Mouse (Mus musculus) hindbrain, embryonic 11.5 days (tissue): ENCODE measurements around the gene Pnliprp1. TPM values are rescaled to one million over a fixed set of nuclear protein-coding genes. Genes with fewer than 3 reads are reported as not detected.

ENCODE experiments used
- ATAC-seq: fragments of 200-750 bp; cut with Nextera tagmentation; 2 replicates; pipeline ENCODE4 v1.8.0; 2017; ENCODE audit warnings: mild to moderate bottlenecking, moderate TSS enrichment, moderate library complexity; ENCODE audit not compliant: low FRiP score
- DNase-seq: peaks from one replicate; pipeline ENCODE4 v3.0.0-alpha.2; 2015; ENCODE audit warnings: low spot score
- H3K27ac ChIP-seq: fragments of 300-500 bp; sonication (generic); 2 replicates; pipeline ENCODE4 v1.5.1; 2014; ENCODE audit warnings: mild to moderate bottlenecking, low read depth, low read length
- H3K27me3 ChIP-seq: fragments of 300-500 bp; sonication (generic); 2 replicates; pipeline ENCODE4 v1.6.1; 2014; ENCODE audit warnings: mild to moderate bottlenecking, low read length, moderate library complexity, mixed read lengths; ENCODE audit not compliant: control insufficient read depth, insufficient read depth
- H3K36me3 ChIP-seq: fragments of 300-500 bp; sonication (generic); 2 replicates; pipeline ENCODE4 v1.6.1; 2014; ENCODE audit warnings: mild to moderate bottlenecking, low read length, moderate library complexity, mixed read lengths; ENCODE audit not compliant: control insufficient read depth, insufficient read depth
- H3K4me1 ChIP-seq: fragments of 300-500 bp; sonication (generic); replicated peaks from 2 replicates; pipeline ENCODE4 v1.6.1; 2014; ENCODE audit warnings: low read length, mixed read lengths; ENCODE audit not compliant: control insufficient read depth, insufficient read depth
- H3K4me2 ChIP-seq: fragments of 300-500 bp; sonication (generic); replicated peaks from 2 replicates; pipeline ENCODE4 v1.6.1; 2014; ENCODE audit warnings: mild to moderate bottlenecking, low read depth, low read length
- H3K4me3 ChIP-seq: fragments of 300-500 bp; sonication (generic); 2 replicates; pipeline ENCODE4 v1.5.1; 2014; ENCODE audit warnings: low read depth, low read length
- H3K9ac ChIP-seq: fragments of 300-500 bp; sonication (generic); 2 replicates; pipeline ENCODE4 v1.6.1; 2014; ENCODE audit warnings: low read depth, low read length
- H3K9me3 ChIP-seq: fragments of 300-500 bp; sonication (generic); 2 replicates; pipeline ENCODE4 v1.6.1; 2016; ENCODE audit warnings: low read length; ENCODE audit not compliant: control insufficient read depth
- WGBS: fragments of 180-500 bp; shearing (Covaris S2); extraction: QIAGEN DNeasy Blood & Tissue Kit; methylation state at CpG from one replicate; pipeline ENCODE4 v1.1.7; 2014; 5-methylcytosine and 5-hydroxymethylcytosine counted together
- polyA plus RNA-seq: library from polyadenylated mRNA; unstranded; fragments of >200 nt; fragmentation: Nextera tagmentation; extraction: Ambion mirVana; gene quantifications from 2 replicates; pipeline ENCODE4 v1.2.1, GENCODE M21; 2014

Pnliprp1 gene
- polyA plus RNA-seq: 0.18 TPM in 1 of 2 replicates, not detected in the other

DNA sequence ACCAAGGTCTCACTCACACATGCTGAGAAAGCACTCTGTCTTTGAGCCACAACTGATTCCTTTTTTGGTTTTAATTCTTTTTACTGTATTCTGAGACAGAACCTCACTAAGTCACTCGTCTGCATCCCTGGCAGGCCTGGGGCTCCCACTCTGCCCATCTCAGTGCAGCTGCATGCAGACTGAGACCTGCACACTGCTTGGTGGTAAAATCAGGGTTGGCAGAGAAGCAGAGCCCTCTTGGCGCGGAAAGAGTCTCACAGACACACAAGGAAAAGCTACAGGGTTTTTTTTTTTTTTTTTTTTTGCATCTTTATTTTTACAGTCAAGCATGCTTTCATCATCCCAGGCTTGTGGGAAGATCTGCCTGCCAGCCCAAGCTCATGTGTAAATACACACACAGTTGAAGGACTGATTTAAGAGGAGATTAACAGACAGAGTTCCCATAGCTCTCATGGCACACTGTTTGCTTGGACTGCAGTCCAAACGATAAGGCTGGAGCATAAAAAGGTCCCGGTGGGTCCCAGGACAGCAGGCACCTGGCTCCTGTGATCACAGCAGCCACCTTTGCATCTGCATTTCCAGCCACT lies at the start of gene Pnliprp1:
Pnliprp1 (plus strand) TSS at position 443 of the 587 bp plus-strand sequence.
- 67% methylated on average over 5 of the region's 5 CpGs for WGBS
- ATAC-seq: no peak
- Histone ChIP-seq H3K4me2 (no peak within 1 kb of the TSS), H3K27ac (no peak within 1 kb of the TSS), H3K4me3 (no peak within 1 kb of the TSS), H3K9ac (no peak within 1 kb of the TSS), H3K9me3 (no peaks in the 10 kb centered on the region), H3K27me3 (no peaks in the 10 kb centered on the region), H3K36me3 (no peaks in the 10 kb centered on the region), H3K4me1 (no peaks in the 10 kb centered on the region)
- DNase-seq: no peak

- H3K27ac ChIP-seq: no peak overlapping the region
- no peaks in the 10 kb centered on the region for H3K4me1 ChIP-seq
- no peaks in the 10 kb centered on the region for H3K9me3 ChIP-seq
- no peak overlapping the region for H3K4me2 ChIP-seq
- DNase-seq: no peak
- no peaks in the 10 kb centered on the region for H3K36me3 ChIP-seq
- H3K4me3 ChIP-seq: no peak overlapping the region
- no peak overlapping the region for H3K9ac ChIP-seq
- H3K27me3 ChIP-seq: no peaks in the 10 kb centered on the region
- WGBS: 92% methylated on average over 1 of the region's 1 CpGs
- ATAC-seq: no peak
Observed at GRCm38 (mm10) chr19:58688933-58689332, 39.8 kb upstream of the Pnliprp1 start.

DNA sequence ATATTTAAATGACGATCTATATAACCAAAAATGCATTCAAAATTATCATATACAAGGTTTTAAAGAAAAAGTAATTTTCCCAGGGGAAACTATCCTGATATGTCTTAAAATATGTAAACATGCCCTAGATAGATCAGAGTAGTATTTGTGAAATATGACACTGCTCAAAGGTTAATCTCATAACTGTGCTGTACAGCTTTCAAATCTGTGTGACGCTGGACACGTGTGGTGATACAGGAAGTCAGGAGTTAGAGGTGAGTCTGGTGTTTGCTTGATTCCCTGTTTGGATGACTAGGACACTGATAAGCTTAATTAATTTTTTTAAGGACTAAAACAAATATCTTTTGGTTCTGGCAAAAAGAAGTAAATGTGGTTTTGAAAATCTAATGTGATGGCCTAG lies 33.4 kb upstream of the Pnliprp1 start:
- WGBS: 82% methylated on average over 3 of the region's 3 CpGs
- ATAC-seq (no peak), DNase-seq (no peak)
- no peak overlapping the region for H3K27ac ChIP-seq
- H3K36me3 ChIP-seq: no peaks in the 10 kb centered on the region
- no peak overlapping the region for H3K9ac ChIP-seq
- no peak overlapping the region for H3K4me3 ChIP-seq
- H3K9me3 ChIP-seq: no peaks in the 10 kb centered on the region
- H3K4me2 ChIP-seq: no peak overlapping the region
- no peaks in the 10 kb centered on the region for H3K27me3 ChIP-seq
- no peaks in the 10 kb centered on the region for H3K4me1 ChIP-seq

DNA sequence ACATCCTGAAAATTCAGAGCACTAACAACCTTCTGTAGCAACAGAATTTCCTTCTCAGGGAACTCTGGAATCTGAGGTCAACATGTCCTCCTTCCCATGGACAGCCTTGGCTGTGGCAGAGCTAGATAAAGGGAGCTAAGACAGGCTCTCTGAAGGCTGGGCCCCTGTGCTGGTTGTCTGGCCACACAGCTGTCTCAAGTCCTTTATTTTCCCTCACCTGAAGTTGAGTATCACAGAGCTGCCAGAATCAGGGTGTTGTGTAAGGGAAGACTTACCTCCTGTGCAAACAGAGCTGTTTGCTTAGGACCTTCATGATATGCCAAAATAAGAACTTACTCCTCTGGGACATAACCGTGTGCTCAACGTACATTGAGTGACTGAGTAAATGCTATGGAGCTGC lies 32.5 kb upstream of the Pnliprp1 start:
- no peaks in the 10 kb centered on the region for H3K9me3 ChIP-seq
- no peak overlapping the region for H3K9ac ChIP-seq
- no peaks in the 10 kb centered on the region for H3K4me1 ChIP-seq
- ATAC-seq (no peak), DNase-seq (no peak)
- no peak overlapping the region for H3K4me2 ChIP-seq
- no peak overlapping the region for H3K4me3 ChIP-seq
- H3K36me3 ChIP-seq: no peaks in the 10 kb centered on the region
- 74% methylated on average over 2 of the region's 2 CpGs for WGBS
- no peaks in the 10 kb centered on the region for H3K27me3 ChIP-seq
- H3K27ac ChIP-seq: no peak overlapping the region

DNA sequence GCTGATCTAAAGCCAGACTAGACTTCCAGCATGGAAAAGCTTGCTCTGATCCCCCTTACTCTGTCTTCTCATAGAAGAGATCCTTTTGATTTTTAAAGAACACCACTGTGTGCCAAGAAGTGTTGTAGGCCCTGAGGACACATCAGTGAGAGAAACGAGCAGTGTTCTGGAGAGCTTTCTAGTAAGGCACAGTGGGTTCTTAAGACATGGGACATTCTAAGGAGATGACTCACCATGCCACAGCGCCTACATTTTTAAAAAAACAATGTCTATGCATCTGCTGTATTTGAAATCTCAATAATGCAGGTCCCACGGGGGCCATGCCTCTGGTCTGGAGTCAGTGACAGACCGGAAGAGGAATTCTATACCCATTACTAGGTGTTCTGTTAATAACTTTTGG lies 24.1 kb upstream of the Pnliprp1 start:
- no peak overlapping the region for H3K27ac ChIP-seq
- 91% methylated on average over 4 of the region's 4 CpGs for WGBS
- H3K4me3 ChIP-seq: no peak overlapping the region
- ATAC-seq (no peak), DNase-seq (no peak)
- H3K4me1 ChIP-seq: no peaks in the 10 kb centered on the region
- H3K27me3 ChIP-seq: no peaks in the 10 kb centered on the region
- H3K36me3 ChIP-seq: no peaks in the 10 kb centered on the region
- no peak overlapping the region for H3K4me2 ChIP-seq
- H3K9ac ChIP-seq: no peak overlapping the region
- H3K9me3 ChIP-seq: no peaks in the 10 kb centered on the region

GRCm38 (mm10) chr19:58708611-58709010 lies 20.1 kb upstream of the Pnliprp1 start:
- WGBS: 68% methylated on average over 3 of the region's 3 CpGs
- Histone ChIP-seq H3K27ac (no peak overlapping the region), H3K4me1 (no peaks in the 10 kb centered on the region), H3K9me3 (no peaks in the 10 kb centered on the region), H3K36me3 (no peaks in the 10 kb centered on the region), H3K4me2 (no peak overlapping the region), H3K9ac (no peak overlapping the region), H3K27me3 (no peaks in the 10 kb centered on the region), H3K4me3 (no peak overlapping the region)
- DNase-seq (no peak), ATAC-seq (no peak)

DNA sequence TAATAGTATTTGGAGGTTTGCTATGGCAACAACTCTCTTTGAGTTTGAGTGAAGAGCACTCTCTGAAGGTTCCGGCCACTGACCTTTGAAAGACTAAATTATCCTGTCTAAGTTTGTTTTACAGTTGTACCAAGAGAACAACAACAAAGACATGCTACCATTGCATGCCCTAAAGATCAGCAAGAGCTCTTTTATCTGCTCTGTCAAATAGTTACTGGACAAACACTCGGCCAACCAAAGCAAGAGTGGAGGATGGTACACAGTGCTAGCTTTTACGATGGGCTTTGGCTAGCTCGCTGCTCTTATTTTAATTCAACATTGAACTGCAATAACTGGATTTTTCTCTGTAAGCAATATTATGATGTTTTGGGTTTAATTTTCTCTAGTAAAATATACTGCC lies 10.8 kb upstream of the Pnliprp1 start:
- Histone ChIP-seq H3K27me3 (no peaks in the 10 kb centered on the region), H3K9me3 (no peaks in the 10 kb centered on the region), H3K4me2 (no peak overlapping the region), H3K9ac (no peak overlapping the region), H3K4me1 (no peaks in the 10 kb centered on the region), H3K27ac (no peak overlapping the region), H3K36me3 (no peaks in the 10 kb centered on the region), H3K4me3 (no peak overlapping the region)
- ATAC-seq (no peak), DNase-seq (no peak)
- WGBS: 81% methylated on average over 4 of the region's 4 CpGs

DNA sequence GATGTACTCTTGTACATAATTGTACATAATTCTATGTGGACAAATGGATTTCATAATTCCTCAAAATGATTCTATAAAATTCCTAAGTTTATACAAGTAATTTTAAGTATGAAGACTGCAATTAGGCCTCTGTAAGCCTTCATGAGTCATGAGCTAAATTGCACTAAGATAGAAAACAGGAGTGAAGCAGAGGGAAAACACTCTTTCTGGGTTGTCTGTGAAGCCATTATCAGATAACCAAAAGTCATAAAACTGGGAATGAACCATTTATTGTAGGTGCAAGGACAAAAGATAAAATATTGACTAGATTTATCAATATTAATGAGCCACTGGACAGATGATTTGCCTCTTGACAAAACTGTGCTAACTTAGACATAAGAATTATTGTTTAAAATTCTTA lies 8.2 kb upstream of the Pnliprp1 start:
- H3K4me1 ChIP-seq: no peaks in the 10 kb centered on the region
- ATAC-seq: no peak
- H3K9me3 ChIP-seq: no peaks in the 10 kb centered on the region

DNA sequence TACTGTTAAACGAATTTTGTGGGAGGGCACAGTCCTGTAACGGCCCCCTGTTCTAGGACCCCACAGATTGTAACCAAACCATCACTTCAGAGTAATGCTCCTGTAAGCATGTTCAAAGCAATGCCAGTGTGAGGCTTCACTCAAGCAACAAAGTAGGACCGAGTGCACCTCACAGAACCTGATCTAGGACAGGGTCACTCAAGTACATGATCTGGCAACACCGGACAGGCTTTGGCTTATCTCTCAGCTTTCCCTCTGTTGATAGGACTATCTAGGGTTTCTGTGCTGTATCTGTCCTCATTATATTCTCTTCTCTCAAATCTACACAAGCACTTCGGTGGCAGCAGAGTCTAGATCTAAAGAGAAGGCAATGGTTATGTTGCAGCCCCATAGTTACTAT lies 2.1 kb upstream of the Pnliprp1 start:
- 93% methylated on average over 5 of the region's 5 CpGs for WGBS
- Histone ChIP-seq H3K9ac (no peak overlapping the region), H3K27me3 (no peaks in the 10 kb centered on the region), H3K9me3 (no peaks in the 10 kb centered on the region), H3K4me3 (no peak overlapping the region), H3K4me1 (no peaks in the 10 kb centered on the region), H3K36me3 (no peaks in the 10 kb centered on the region), H3K27ac (no peak overlapping the region), H3K4me2 (no peak overlapping the region)
- no peak for ATAC-seq
- no peak for DNase-seq

More for the DNA sequence above, 8.2 kb upstream of the Pnliprp1 start:
- no peak overlapping the region for H3K4me2 ChIP-seq
- H3K27me3 ChIP-seq: no peaks in the 10 kb centered on the region
- H3K4me3 ChIP-seq: no peak overlapping the region
- DNase-seq: no peak
- H3K27ac ChIP-seq: no peak overlapping the region
- H3K36me3 ChIP-seq: no peaks in the 10 kb centered on the region
- no peak overlapping the region for H3K9ac ChIP-seq
